Mouse (Mus musculus) adrenal gland, postnatal 10 days (tissue): ENCODE data around the gene Mvp. TPM values are rescaled to one million over a fixed set of nuclear protein-coding genes. Genes with fewer than 3 reads are reported as not detected.
A peak's percentile ranks its signal among the peaks of the same experiment; 100 is the strongest.

Source experiments
- DNase-seq: peaks from one replicate; pipeline ENCODE4 v3.0.0; 2021; ENCODE audit warnings: mixed read lengths
- long read RNA-seq, 2 experiments: library from polyadenylated mRNA; stranded (forward); transcript quantifications; one replicate each; pipeline ENCODE4 v2.0.0; 2021
- total RNA-seq, 2 experiments: library from RNA; stranded (reverse); gene quantifications; 2 replicates each; pipeline ENCODE4 v1.2.3; 2021

Mvp gene
- 10 to 100 TPM; 55.7 to 60.9 TPM for total RNA-seq
- long read RNA-seq, experiment 1, transcript Mvp-202 (15 exons, 2,837 nt): major isoform, 56 of 91 reads
- long read RNA-seq, experiment 1, partial matches to known transcripts: 31 of 91 reads
- long read RNA-seq, experiment 1, other reads (novel, unspliced or antisense): 4 of 91 reads
- long read RNA-seq, experiment 2, transcript Mvp-202 (15 exons, 2,837 nt): major isoform, 33 of 47 reads
- long read RNA-seq, experiment 2, partial matches to known transcripts: 13 of 47 reads
- long read RNA-seq, experiment 2, other reads (novel, unspliced or antisense): 1 of 47 reads

- DNase-seq: peak; percentile 81
These were observed at the start of gene Mvp for GRCm38 (mm10) chr7:127014320-127014719. Mvp (minus strand) TSS chr7:127014621.

DNA sequence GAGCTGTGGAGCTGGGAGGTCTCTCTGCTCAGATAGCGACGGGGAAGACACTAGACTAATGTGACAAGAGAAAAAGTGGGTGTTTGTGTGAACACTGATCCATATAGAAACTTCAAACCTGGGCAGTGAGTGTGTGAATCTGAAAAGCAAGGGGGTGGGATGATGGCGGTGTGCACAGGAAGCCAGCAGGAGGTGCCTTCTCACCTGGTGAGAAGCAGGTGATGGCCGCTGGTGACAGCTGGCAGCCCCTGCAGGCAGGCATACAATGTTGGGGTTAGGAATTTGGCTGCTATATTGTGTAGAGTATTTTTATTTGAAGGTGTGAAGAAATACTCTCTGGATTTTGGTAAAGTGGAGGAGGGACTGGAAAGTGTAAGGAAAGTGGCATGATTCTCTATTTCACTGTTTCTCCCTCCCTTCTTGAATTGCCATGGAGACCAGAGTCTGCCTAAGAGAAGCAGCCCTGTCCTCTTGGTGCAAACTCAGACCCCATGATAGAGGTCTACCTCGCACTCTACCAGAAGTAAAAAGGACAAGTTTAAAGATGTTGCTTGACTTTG, 40.7 kb upstream of the Mvp start:
- DNase-seq: no peak

GRCm38 (mm10) chr7:127041851-127042672, 27.6 kb upstream of the Mvp start, which contains the start of gene Kif22:
Kif22 (minus strand) TSS chr7:127042471.
- peak; percentile 95 for DNase-seq

- no peak for DNase-seq
These were observed 16.8 kb upstream of the Mvp start for GRCm38 (mm10) chr7:127031244-127031643.

GRCm38 (mm10) chr7:127030172-127030571, 15.8 kb upstream of the Mvp start:
- no peak for DNase-seq

GRCm38 (mm10) chr7:127027885-127028284, 13.5 kb upstream of the Mvp start:
- DNase-seq: no peak

DNA sequence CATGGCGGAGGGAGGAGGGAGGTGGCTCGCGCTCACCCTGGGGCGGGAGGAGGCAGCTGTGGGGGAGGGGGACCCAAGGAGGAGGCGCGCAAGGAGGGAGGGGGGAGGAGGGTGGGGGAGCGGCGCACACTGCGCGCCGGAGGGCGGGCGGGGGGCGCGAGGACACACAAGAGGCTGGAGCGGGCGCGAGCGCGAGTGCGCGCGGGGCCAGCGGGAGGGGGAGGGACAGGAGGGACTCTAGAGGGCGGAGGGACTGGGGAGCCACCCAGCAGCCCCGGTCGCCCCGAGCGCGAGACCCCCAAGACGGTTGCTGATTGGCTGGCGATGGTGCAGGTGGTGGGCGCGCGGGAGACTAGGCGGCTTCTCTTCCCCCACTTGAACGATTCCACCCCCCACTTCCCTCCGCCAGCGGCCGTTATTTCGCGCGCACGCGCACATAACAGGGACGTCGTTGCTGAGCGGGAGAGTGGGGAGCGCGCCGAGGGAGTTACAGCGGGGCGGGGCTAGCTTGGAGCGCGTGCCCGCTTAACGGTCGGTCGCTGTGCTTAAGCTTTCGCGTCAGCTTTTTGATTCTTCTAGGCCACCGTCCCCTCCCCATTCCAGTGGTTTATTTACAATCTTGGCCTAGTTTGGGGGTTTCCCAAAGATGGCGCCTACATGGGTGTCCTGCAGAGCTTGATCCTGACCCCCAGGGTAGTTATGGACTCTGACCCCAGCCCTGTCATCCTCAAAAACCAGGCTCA, 12.7 kb upstream of the Mvp start, which contains the start of gene Maz:
Gene Maz, minus strand, starts transcription at position 54 of the 743 bp plus-strand sequence.
- peak; percentile 99 for DNase-seq

DNA sequence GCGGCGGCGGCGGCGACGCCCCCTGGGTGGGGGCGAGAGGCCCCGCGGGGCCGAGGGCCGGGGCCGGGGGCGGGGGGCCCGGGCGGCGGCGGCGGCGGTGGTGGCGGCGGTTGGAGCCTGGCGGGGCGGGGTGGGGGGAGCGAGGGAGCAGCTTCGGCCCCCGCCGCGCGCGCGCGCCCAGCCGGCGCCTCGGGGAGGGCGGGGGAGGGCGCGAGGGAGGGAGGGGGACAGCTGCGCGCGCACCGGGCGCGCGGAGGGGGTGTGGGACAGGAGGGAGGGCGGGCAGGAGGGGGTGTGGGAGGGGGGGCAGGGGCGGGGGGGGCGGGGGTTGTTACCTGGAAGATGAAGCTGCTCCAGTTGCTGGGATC, 12.2 kb upstream of the Mvp start:
- peak; percentile 93 for DNase-seq

GRCm38 (mm10) chr7:127026161-127026600, 11.8 kb upstream of the Mvp start:
- peak; percentile 78 for DNase-seq

DNA sequence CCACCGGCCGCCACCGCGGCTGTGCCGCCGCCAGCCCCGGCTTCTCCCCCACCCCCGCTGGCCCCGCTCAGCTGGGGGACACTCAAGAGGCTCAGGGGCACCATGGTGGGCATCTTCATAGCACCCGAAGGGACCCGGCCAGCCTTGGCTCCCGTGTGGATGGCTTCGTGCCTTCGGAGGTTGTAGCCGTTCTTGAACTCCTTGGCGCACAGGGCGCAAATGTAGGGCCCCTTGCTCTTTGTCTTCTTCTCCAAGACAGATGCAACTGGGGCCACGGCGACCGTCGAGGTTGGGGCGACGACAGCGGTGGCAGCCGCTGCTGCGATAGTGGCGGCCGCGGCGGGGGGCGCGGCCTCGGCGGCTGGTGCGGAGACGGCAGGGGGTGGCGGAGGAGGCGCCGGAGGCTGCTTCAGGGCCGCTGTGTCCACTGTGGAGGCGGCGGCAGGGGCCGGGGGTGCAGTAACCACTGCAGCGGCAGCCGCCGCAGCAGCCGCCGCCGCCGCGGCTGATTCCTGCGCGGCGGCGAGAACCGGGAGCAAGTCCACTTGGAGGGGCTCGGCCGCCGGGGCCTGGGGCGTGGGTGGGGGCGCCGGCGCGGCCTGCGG, 11.2 kb upstream of the Mvp start:
- DNase-seq: peak; percentile 74

DNA sequence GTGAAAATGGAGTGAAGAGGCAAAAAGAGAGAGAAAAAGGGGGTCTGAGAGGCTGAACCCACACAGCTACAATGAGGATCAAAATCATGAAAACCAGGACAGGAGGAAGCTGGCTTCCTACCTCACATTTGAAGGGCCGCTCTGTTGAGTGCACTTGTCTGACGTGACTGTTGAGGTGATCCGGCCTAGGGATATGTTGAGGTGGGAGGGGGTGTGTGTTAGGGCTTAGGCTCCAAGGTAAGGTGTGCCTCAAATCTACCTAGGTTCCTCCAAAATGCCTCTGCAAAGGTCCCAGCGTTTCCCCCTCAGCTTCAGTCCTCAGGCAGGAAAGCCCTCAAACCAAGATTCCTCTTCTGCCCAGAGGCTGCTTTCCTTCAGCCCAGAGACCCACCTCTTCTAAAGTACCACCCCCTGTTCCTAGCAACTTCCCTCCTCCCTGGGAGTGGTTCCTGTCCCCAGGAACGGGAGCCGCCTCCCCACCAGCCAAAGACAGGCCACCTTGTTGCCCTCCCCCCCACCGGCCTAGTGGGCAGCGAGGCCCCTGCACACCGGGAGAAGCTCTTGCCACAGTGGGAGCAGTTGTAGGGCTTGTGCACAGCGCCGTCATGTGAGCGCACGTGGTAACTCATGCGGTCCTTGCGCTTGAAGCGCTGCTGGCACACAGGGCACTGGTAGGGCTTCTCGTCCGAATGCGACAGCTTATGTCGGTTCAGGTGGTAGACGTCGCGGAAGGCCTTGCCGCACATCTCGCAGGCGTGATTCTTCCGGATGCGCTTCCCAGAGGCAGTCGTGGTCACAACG, 10.5 kb upstream of the Mvp start:
- peak; percentile 86 for DNase-seq

GRCm38 (mm10) chr7:127023896-127024690, 9.7 kb upstream of the Mvp start:
- peak; percentile 25 for DNase-seq

GRCm38 (mm10) chr7:127023272-127023691, 8.9 kb upstream of the Mvp start:
- peak; percentile 24 for DNase-seq

DNA sequence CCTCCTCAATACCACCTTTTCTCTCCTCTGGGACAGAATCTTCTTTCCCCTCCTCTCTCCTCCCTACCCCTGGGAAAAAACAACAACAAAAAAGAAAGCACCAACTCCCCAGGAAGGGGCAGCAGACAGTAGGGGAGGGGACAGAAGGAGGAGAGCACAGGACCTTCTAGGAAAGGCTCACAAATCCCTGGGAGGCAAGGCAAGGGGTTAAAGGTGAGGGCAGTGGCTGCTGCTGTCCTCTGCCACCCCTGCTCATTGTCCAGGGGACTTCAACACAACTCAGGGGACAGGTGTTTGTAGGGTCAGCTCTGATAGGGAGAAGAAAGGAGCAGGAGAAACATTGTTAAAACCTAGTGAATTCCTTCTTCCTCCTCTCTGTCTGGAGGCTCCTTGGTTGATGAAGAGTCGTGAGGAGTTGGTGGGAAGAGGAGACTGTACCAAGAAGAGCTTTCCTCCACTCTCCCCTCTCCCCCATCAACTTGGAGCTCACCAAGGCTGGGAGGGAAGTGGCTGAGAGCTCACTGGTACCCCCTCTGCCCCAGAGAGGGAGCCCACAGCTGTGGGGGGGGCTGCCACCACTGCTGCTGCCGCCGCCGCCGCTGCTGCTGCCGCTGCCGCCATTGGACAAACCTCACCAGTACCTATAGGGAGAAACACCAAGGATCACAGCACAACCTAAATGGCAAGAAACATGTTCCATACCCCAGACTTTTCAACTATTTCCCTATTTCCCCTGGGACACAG, 8.3 kb upstream of the Mvp start:
- no peak for DNase-seq

DNA sequence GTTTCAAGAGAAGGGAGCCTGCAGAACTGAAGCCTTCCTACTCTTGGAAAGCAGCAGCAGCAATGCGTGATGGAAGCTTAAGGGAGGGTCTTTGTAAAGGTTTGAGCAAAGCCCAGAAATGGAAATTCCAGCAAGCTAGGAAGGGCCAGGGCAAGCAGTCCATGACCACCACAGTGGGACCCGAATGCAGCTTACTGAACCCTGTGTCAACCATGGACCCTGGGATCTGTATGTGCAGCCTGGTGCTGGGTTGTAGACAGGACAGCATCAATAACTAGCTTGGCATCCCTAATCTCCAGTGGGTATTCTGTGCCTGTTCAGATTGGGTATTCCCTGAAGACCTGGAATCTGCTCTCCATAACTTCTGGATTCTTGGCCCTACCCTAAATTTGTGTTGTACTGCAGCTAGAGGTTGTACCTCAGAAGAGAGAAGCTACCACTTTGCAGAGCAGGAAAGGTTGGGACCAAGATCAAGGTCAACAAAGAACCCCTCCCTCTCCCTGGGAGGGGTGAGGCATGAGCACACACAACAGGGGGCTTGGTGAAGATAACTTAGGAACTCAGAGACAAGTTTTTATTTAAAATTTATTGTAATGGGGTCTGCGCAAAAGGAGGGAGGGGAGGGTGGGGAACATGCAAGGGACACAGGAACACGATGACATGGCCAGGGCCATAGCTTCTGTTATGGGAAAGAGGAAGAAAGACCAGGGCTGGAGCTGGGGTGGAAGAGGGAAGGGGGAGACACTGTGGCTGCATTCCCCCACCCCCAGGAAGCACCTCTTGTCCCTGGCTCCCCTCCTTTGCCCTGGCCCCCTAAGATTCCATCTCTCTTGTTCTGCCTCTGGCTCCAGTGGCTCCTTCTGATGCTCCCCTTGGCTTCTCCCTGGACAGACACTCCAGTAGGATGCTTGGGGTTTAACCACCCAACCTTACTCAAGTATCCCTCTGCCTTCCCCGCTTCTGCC, 7.4 kb upstream of the Mvp start:
- no peak for DNase-seq

- peak; percentile 73 for DNase-seq
These were observed 6.6 kb upstream of the Mvp start, which contains the start of the genes Gm42742 and Prrt2 for GRCm38 (mm10) chr7:127020901-127021562. Gm42742 (minus strand) TSS chr7:127021097. Prrt2 (minus strand) TSS chr7:127021211.

- no peak for DNase-seq
These were observed 6.1 kb upstream of the Mvp start for GRCm38 (mm10) chr7:127020491-127020890.
